In genomic region chr13:82066674-82067270, GRCm38 (mm10) we compare ENCODE assay signal across 26 mouse cellular contexts.
"Had no signal": no experiment of that assay in that cellular context is flagged by ENCODE, and none has a peak within 500 bp of the region (broad histone marks: within the 10 kb centered on the region; RNA-seq: fewer than 3 reads in every experiment).

No protein-coding gene starts in this region.

- H3K9ac ChIP-seq: intestine, embryonic 15.5 days; kidney, embryonic 15.5 days; limb, embryonic 12.5 days; limb, embryonic 15.5 days; liver, embryonic 14.5 days; liver, postnatal 0 days; lung, embryonic 14.5 days; neural tube, embryonic 13.5 days; stomach, embryonic 15.5 days had no signal

- H3K4me3 ChIP-seq: intestine, embryonic 15.5 days; kidney, embryonic 15.5 days; layer of hippocampus, adult 2 months; left cerebral cortex, adult 2 months; limb, embryonic 12.5 days; limb, embryonic 15.5 days; neural tube, embryonic 13.5 days; stomach, embryonic 15.5 days had no signal

- H3K36me3 ChIP-seq: intestine, embryonic 15.5 days; kidney, embryonic 15.5 days; limb, embryonic 12.5 days; limb, embryonic 15.5 days; neural tube, embryonic 13.5 days; stomach, embryonic 15.5 days had no signal

- ATAC-seq: intestine, embryonic 15.5 days; liver, postnatal 0 days had no signal

- H3K4me2 ChIP-seq: intestine, embryonic 15.5 days; kidney, embryonic 15.5 days; limb, embryonic 12.5 days; limb, embryonic 15.5 days; liver, embryonic 11.5 days; lung, embryonic 14.5 days; midbrain, embryonic 11.5 days; neural tube, embryonic 13.5 days; stomach, embryonic 15.5 days had no signal

- H3K27me3 ChIP-seq: intestine, embryonic 15.5 days; kidney, embryonic 15.5 days; limb, embryonic 12.5 days; limb, embryonic 15.5 days; neural tube, embryonic 13.5 days; stomach, embryonic 15.5 days had no signal

- H3K4me1 ChIP-seq: intestine, embryonic 15.5 days; kidney, embryonic 15.5 days; limb, embryonic 12.5 days; limb, embryonic 15.5 days; neural tube, embryonic 13.5 days; stomach, embryonic 15.5 days had no signal

- DNase-seq: kidney, adult 18-20 months; kidney, postnatal 14 days; layer of hippocampus, adult 9-11 months; layer of hippocampus, postnatal 36 days; left cerebral cortex, postnatal 4 days; liver, postnatal 0 days; lung, embryonic 14.5 days; lung, postnatal 10 days; lung, postnatal 36 days; midbrain, embryonic 14.5 days; retina, postnatal 1 day; right cerebral cortex, postnatal 25 days; spleen, adult 18-20 months; thymus, adult 18-20 months; thymus, postnatal 4 days had no signal

- H3K27ac ChIP-seq: intestine, embryonic 15.5 days; kidney, embryonic 15.5 days; layer of hippocampus, adult 2 months; left cerebral cortex, adult 2 months; limb, embryonic 12.5 days; limb, embryonic 15.5 days; liver, embryonic 14.5 days; neural tube, embryonic 13.5 days; stomach, embryonic 15.5 days had no signal

- H3K9me3 ChIP-seq: intestine, embryonic 15.5 days; kidney, embryonic 15.5 days; limb, embryonic 12.5 days; limb, embryonic 15.5 days; neural tube, embryonic 13.5 days; stomach, embryonic 15.5 days had no signal
